Mouse (Mus musculus) CH12.LX (cell line): ENCODE data around the gene Spata13. TPM values are rescaled to one million over a fixed set of nuclear protein-coding genes. Genes with fewer than 3 reads are reported as not detected.

Experiments
- DNase-seq: peaks from one replicate; pipeline ENCODE4 v3.0.0-alpha.2; 2013; ENCODE audit errors: extremely low read depth
- H3K27ac ChIP-seq: 2 replicates; pipeline ENCODE4 v1.5.1; 2012; ENCODE audit warnings: low read depth, mild to moderate bottlenecking, control low read depth, moderate library complexity; ENCODE audit not compliant: insufficient read depth
- H3K27me3 ChIP-seq: replicated peaks from 2 replicates; pipeline ENCODE3; 2012; ENCODE audit warnings: inconsistent platforms
- H3K36me3 ChIP-seq, 2 experiments: replicated peaks in 1 of 2; 2 replicates each; pipeline versions ENCODE3 to v1.6.1; 2012; ENCODE audit warnings: inconsistent platforms in 1 of 2, low read length in 1 of 2, mild to moderate bottlenecking in 1 of 2, mixed read lengths in 1 of 2, moderate library complexity in 1 of 2; ENCODE audit not compliant: control insufficient read depth in 1 of 2, insufficient read depth in 1 of 2
- H3K4me1 ChIP-seq, 2 experiments: 2 replicates each; pipeline ENCODE4 v1.6.1; 2012; ENCODE audit warnings: inconsistent platforms in 1 of 2, moderate library complexity in 1 of 2; ENCODE audit not compliant: insufficient read depth in 2 of 2, control insufficient read depth in 1 of 2
- H3K4me2 ChIP-seq: 2 replicates; pipeline ENCODE4 v1.6.1; 2012; ENCODE audit warnings: low read depth, mild to moderate bottlenecking, control low read depth; ENCODE audit not compliant: poor library complexity, insufficient read depth, severe bottlenecking
- H3K4me3 ChIP-seq, 3 experiments: fragments of 150-350 bp in 1 of 3; sonication (generic) in 1 of 3; replicated peaks in 1 of 3; 2 replicates each; pipeline versions ENCODE3 to v1.5.1; 2011 to 2012; ENCODE audit warnings: low read depth in 2 of 3, low read length in 2 of 3, mild to moderate bottlenecking in 2 of 3, moderate library complexity in 2 of 3, control low read depth in 1 of 3, improper control_type of control experiment in 1 of 3, inconsistent platforms in 1 of 3, mixed read lengths in 1 of 3; ENCODE audit not compliant: poor library complexity in 1 of 3
- H3K79me2 ChIP-seq: replicated peaks from 2 replicates; pipeline ENCODE4 v1.6.1; 2012; ENCODE audit warnings: mild to moderate bottlenecking, moderate library complexity; ENCODE audit not compliant: control insufficient read depth, poor library complexity, insufficient read depth, severe bottlenecking; ENCODE audit errors: extremely low read depth
- H3K9ac ChIP-seq: 2 replicates; pipeline ENCODE4 v1.6.1; 2012; ENCODE audit warnings: low read depth, mild to moderate bottlenecking, control low read depth, moderate library complexity; ENCODE audit not compliant: insufficient read depth
- H3K9me3 ChIP-seq: replicated peaks from 2 replicates; pipeline ENCODE3; 2012; ENCODE audit warnings: low read length, inconsistent platforms, mixed read lengths
- BHLHE40 ChIP-seq: IDR thresholded peaks from 2 replicates; pipeline ENCODE4 v1.6.1; 2011; ENCODE audit warnings: mild to moderate bottlenecking, low read depth, low read length, improper control_type of control experiment
- CHD1 ChIP-seq: IDR thresholded peaks from 2 replicates; pipeline ENCODE4 v1.6.1; 2012; ENCODE audit warnings: low read depth, low read length, improper control_type of control experiment, inconsistent platforms
- CTCF ChIP-seq, 2 experiments: IDR thresholded peaks in 1 of 2; conservative IDR thresholded peaks in 1 of 2; 2 replicates each; pipeline ENCODE4 v1.5.1; 2011 to 2012; ENCODE audit warnings: low read depth in 2 of 2, low read length in 2 of 2, improper control_type of control experiment in 1 of 2, inconsistent platforms in 1 of 2, mild to moderate bottlenecking in 1 of 2, moderate library complexity in 1 of 2
- E2F4 ChIP-seq: IDR thresholded peaks from 2 replicates; pipeline ENCODE4 v1.6.1; 2011; ENCODE audit warnings: low read depth, low read length, improper control_type of control experiment; ENCODE audit not compliant: insufficient replicate concordance
- ETS1 ChIP-seq: conservative IDR thresholded peaks from 2 replicates; pipeline ENCODE4 v1.6.1; 2012; ENCODE audit warnings: low read depth, mild to moderate bottlenecking, inconsistent platforms, low read length, improper control_type of control experiment, moderate library complexity
- GABPA ChIP-seq: IDR thresholded peaks from 2 replicates; pipeline ENCODE4 v1.6.1; 2012; ENCODE audit warnings: low read depth, low read length, improper control_type of control experiment, inconsistent platforms; ENCODE audit not compliant: insufficient replicate concordance
- HCFC1 ChIP-seq: IDR thresholded peaks from 2 replicates; pipeline ENCODE4 v1.6.1; 2012; ENCODE audit warnings: low read depth, mild to moderate bottlenecking, inconsistent platforms, low read length, improper control_type of control experiment
- JUND ChIP-seq: conservative IDR thresholded peaks from 2 replicates; pipeline ENCODE4 v1.6.1; 2011; ENCODE audit warnings: low read depth, low read length, improper control_type of control experiment
- KAT2A ChIP-seq: IDR thresholded peaks from 2 replicates; pipeline ENCODE4 v1.6.1; 2012; ENCODE audit warnings: low read length, improper control_type of control experiment, inconsistent platforms; ENCODE audit not compliant: insufficient replicate concordance
- MEF2A ChIP-seq: IDR thresholded peaks from 2 replicates; pipeline ENCODE4 v1.6.1; 2014; ENCODE audit warnings: low read depth, mild to moderate bottlenecking, inconsistent platforms, low read length, improper control_type of control experiment, borderline replicate concordance
- NELFE ChIP-seq: IDR thresholded peaks from 2 replicates; pipeline ENCODE4 v1.6.1; 2011; ENCODE audit warnings: low read depth, low read length, improper control_type of control experiment
- NRF1 ChIP-seq: IDR thresholded peaks from 2 replicates; pipeline ENCODE4 v1.6.1; 2014; ENCODE audit warnings: low read depth, mild to moderate bottlenecking, inconsistent platforms, low read length, improper control_type of control experiment, moderate library complexity
- PAX5 ChIP-seq: IDR thresholded peaks from 2 replicates; pipeline ENCODE4 v1.6.1; 2012; ENCODE audit warnings: low read length, inconsistent platforms, mixed read lengths
- POLR2A ChIP-seq: IDR thresholded peaks from 2 replicates; pipeline ENCODE4 v1.6.1; 2011; ENCODE audit warnings: low read depth, mild to moderate bottlenecking, improper control_type of control experiment, low read length
- RAD21 ChIP-seq: IDR thresholded peaks from 2 replicates; pipeline ENCODE4 v1.6.1; 2011; ENCODE audit warnings: low read depth, mild to moderate bottlenecking, low read length, improper control_type of control experiment, moderate library complexity
- SMC3 ChIP-seq: IDR thresholded peaks from 2 replicates; pipeline ENCODE4 v1.6.1; 2011; ENCODE audit warnings: low read depth, low read length, improper control_type of control experiment
- TBP ChIP-seq: conservative IDR thresholded peaks from 2 replicates; pipeline ENCODE4 v1.6.1; 2011; ENCODE audit warnings: low read depth, low read length, improper control_type of control experiment
- ZC3H11A ChIP-seq: IDR thresholded peaks from 2 replicates; pipeline ENCODE4 v1.6.1; 2012; ENCODE audit warnings: low read depth, mild to moderate bottlenecking, inconsistent platforms, low read length, improper control_type of control experiment
- ZKSCAN1 ChIP-seq: IDR thresholded peaks from 2 replicates; pipeline ENCODE4 v1.6.1; 2012; ENCODE audit warnings: low read depth, inconsistent platforms, low read length, improper control_type of control experiment, borderline replicate concordance
- ZNF384 ChIP-seq: IDR thresholded peaks from 2 replicates; pipeline ENCODE4 v1.6.1; 2012; ENCODE audit warnings: low read depth, low read length, improper control_type of control experiment, inconsistent platforms
- dilution Hi-C: fragments of 300-500 bp; cut with MboI; formaldehyde crosslinking; loops from 2 replicates; pipeline ENCODE4 v1.14.3; 2020; ENCODE audit warnings: low sequenced_read_pairs; ENCODE audit not compliant: extremely low pct_unique_long_range_greater_than_20kb, extremely low pct_ligation_motif_present
- in situ Hi-C: fragments of 300-500 bp; cut with MboI; formaldehyde crosslinking; loops from 3 replicates; pipeline ENCODE4 v1.14.3; 2019; ENCODE audit warnings: low sequenced_read_pairs, low pct_ligation_motif_present, low pct_unique_long_range_greater_than_20kb, mixed read lengths
- polyA plus RNA-seq: library from polyadenylated mRNA; unstranded; fragments of >175 nt; gene quantifications from 2 replicates; pipeline ENCODE4 v1.2.1, GENCODE M21; 2012; ENCODE audit warnings: low read depth; ENCODE audit not compliant: insufficient read length
- total RNA-seq, 2 experiments: library from RNA; depleted of rRNA; stranded (reverse); fragments of 300-350 nt in 1 of 2; fragments of >200 nt in 1 of 2; gene quantifications; 2 replicates each; pipeline ENCODE4 v1.2.3; 2012 to 2014

Gene Spata13
- total and polyA plus RNA-seq, 3 experiments, result 11.6 to 15.9 (median 13.6) TPM

DNA sequence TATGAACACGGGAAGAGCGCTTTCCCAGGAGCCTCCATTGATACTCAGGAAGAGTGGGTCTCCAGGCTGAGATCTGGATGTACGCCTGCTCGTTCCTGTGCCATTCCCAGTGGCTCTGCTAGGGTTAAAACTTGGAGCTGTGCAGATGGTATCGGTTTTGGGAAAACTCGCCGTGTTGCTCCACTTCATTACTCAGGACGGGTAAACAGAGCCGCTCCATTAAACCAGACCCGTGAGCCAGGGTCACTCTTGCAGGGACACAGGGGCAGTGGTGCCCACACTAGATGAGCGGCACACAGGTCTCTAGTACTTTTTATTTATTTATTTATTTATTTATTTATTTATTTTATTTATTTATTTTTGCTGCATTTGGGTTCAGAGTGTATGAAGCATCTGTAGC lies 20.9 kb downstream of the Spata13 start:
- no peaks in the 10 kb centered on the region for H3K27me3 ChIP-seq
- no peaks in the 10 kb centered on the region for H3K9me3 ChIP-seq
- H3K79me2 ChIP-seq, result no peaks in the 10 kb centered on the region
- H3K27ac ChIP-seq, result no peak overlapping the region
- no peak for TF ChIP-seq POLR2A
- TF ChIP-seq ZC3H11A, result no peak
- no peak for TF ChIP-seq HCFC1
- no peak for TF ChIP-seq ZNF384
- TF ChIP-seq JUND, result no peak
- no peak for TF ChIP-seq BHLHE40
- no peak for TF ChIP-seq E2F4
- TF ChIP-seq NRF1, result no peak
- no peaks in the 10 kb centered on the region for H3K36me3 ChIP-seq
- in situ Hi-C loops, result no loop called here
- no peak overlapping the region for H3K4me3 ChIP-seq
- dilution Hi-C loops, result no loop called here
- no peaks in the 10 kb centered on the region for H3K4me1 ChIP-seq
- no peak overlapping the region for H3K9ac ChIP-seq
- no peak overlapping the region for H3K4me2 ChIP-seq
- no peak for DNase-seq

- Histone ChIP-seq H3K4me2 (no peak overlapping the region), H3K9ac (no peak overlapping the region), H3K27me3 (no peaks in the 10 kb centered on the region), H3K27ac (no peak overlapping the region), H3K79me2 (no peaks in the 10 kb centered on the region), H3K9me3 (no peaks in the 10 kb centered on the region), H3K4me1 (no peaks in the 10 kb centered on the region), H3K36me3 (no peaks in the 10 kb centered on the region), H3K4me3 (no peak overlapping the region)
- TF ChIP-seq GABPA, result no peak
- no peak for TF ChIP-seq RAD21
- TF ChIP-seq NELFE, result no peak
- no peak for TF ChIP-seq HCFC1
- no peak for TF ChIP-seq PAX5
- no peak for TF ChIP-seq TBP
- no peak for TF ChIP-seq CTCF (conservative IDR thresholded peaks at IDR 0.05 in 1 of 2, IDR thresholded peaks at IDR 0.05 in 1 of 2; ENCODE audit: low read depth in 2 of 2, low read length in 2 of 2)
- no peak for TF ChIP-seq ZC3H11A
- TF ChIP-seq CHD1, result no peak
- no peak for TF ChIP-seq MEF2A
- no peak for TF ChIP-seq BHLHE40
- TF ChIP-seq KAT2A, result no peak
- TF ChIP-seq SMC3, result no peak
- TF ChIP-seq ETS1, result no peak
- TF ChIP-seq ZKSCAN1, result no peak
- no peak for DNase-seq
- dilution Hi-C loops, result no loop called here
- in situ Hi-C loops, result no loop called here
Observed at GRCm38 (mm10) chr14:60655941-60656700, 22.3 kb downstream of the Spata13 start.
